Mouse (Mus musculus) cerebellum, postnatal 10 days (tissue): Measurements from ENCODE around the gene Gm17655.
A peak's percentile ranks its signal among the peaks of the same experiment; 100 is the strongest.

ENCODE experiments used
- DNase-seq, 2 experiments: peaks; one replicate each; pipeline ENCODE4 v3.0.0; 2021; ENCODE audit warnings: mixed read lengths in 2 of 2

The Gm17655 gene

DNA sequence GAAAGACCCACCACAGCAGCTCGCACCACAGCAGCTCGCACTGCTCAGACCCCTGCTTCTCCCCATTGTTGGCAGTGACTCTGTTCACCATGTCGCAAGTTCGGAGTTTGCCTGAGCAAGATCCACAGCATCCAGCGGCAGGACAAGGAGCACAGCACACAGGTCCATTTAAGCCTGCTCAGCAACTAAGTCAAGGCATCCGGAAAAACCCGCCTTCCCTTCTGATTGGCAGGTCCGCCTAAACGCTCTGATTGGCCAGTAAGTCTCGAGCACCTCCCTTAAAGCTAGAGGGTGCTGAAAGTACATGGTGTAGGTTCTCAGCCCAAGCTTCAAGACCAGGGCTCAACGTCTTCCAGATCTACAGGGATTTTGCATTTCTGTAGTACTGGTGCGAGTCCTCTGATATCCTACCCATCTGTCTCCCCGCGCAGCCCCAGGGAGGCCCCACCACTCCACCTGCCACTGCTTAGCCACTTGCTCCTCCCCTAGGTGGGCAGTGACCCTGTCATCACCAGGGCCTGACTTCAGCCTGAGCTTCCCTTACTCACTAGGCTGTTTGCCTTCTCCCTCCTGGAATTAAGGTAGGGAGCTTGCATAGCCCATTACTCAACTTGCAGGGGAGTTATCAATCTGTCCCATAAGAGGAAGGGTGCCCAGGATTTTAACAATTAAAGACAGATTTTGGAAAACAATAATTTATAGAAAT is 14.0 kb upstream of the Gm17655 start:
- DNase-seq = no peak

DNA sequence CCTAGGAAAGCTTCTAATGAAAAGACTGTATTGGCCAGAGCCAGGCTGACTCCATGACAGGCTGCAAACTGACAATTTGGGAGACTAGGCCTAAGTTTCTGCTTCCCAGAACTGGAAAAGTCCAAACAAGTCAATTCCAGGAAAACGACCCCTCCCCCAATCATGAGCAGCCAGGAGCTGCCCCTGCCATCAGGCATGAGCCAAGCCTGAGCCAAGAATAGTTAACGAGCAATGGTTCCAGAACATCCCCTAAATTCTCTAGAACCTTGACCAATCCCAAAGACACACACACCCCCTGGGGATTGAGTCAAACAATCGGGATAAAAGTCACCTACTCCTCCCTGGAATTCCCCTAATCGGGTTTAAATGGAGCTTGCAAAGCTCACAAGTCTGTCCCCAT is 10.6 kb upstream of the Gm17655 start:
- DNase-seq = no peak

DNA sequence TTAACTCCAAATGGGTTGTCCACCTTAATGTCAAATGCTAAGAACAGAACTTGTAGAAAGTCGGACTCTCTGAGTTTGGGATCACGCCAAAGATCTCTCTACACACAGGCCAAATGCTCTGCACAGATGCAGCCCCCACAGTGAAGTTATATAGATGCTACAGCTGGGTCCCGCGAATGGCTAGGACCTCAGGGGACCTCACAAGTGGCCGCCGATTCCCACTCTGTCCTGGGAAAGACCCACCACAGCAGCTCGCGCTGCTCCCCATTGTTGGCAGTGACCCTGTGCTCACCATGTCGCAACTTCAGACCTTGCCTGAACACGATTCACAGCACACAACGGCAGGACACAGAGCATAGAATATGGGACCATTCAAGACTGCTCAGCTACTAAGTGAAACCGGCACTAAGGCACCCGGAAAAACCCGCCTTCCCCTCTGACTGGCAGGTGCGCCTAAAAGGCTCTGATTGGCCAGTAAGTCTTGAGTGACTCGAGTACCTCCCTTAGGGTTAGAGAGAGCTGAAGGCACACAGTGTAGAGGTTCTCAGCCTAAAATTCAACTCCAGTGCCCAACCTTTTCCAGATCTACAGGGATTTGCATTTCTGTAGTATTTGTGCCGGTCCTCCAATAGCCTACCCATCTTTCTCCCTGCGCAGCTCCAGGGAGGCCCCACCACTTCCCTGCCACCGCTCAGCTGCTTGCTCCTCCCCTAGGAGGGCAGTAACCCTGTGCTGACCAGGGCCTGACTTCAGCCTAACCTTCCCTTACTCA is 14.5 kb downstream of the Gm17655 start:
- DNase-seq = peak; percentile 86 to 87

DNA sequence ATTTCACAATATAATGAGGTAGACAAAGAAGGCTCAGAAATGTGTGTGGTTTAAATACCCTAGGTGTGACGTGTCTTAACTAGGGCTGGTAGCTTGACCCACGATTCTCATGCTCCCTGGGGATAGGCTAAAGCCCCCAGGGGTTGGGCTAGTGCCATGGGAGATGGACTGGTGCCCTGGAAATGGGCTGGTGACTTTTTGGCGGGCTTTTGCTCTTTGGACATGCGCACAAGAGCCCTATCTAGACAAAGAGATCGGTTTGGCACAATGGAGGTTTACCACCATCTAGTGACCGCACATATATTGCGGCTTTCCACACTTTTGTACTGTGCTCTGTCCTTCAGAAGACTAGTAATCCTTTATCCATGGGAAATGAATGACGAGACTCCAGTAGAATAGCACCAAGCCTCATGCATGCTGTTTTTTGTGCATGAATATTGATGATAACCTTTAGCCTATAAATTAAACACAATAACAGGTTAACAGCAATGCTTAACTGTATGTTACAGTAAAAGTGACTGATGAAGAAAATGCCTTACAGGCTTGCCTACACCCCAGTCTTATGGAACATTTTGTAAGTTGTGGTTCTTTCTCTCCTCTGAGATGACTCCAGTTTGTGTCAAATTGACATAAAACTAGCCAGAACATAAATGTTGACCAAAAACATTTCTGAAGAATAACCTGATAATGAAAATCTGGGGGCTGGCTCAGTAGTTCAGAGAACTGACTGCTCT is 48.5 kb downstream of the Gm17655 start:
- peak; percentile 78 to 80 for DNase-seq

DNA sequence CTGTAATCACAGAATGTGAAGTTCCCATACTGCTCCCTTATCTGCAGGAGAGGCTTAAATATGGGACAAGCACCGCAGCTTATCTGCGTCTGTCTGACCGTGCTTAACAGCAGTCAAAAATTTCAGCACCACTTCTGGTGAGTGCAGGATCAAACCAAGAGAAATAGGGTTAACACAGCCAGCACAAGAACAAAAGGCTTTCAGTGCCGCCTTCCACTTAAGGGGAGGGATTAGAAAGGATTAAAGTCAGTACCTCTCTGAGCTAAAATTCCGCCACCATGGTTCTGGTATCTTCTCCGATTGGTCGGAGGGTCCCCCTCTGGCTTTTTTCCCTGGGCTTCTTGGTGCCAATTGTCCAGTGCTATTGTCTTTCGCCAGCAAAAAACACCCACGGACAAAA is 49.0 kb downstream of the Gm17655 start:
- DNase-seq = no peak

DNA sequence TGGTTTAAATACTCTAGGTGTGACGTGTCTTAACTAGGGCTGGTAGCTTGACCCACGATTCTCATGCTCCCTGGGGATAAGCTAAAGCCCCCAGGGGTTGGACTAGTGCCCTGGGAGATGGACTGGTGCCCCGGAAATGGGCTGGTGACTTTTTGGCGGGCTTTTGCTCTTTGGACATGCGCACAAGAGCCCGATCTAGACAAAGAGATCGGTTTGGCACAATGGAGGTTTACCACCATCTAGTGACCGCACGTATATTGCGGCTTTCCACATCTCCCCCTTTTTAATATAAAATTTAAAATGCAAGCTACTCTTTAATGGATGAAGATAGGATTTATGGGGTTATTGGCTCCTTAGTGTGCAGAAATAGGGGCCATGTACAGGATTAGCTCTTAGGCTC is 56.5 kb downstream of the Gm17655 start:
- peak; percentile 12 to 22 for DNase-seq
